Mouse (Mus musculus): ENCODE results near the gene Ing2.

GRCm38 (mm10) chr8:47660394-47660793 lies 15.0 kb downstream of the Ing2 start:
- TF ChIP-seq CTCF (IDR thresholded peaks at IDR 0.05; ENCODE audit: low read depth, low read length) (no peak), GATA1 (IDR thresholded peaks at IDR 0.05; ENCODE audit: borderline replicate concordance, low read length) (no peak), TAL1 (conservative IDR thresholded peaks at IDR 0.05; ENCODE audit: low read depth, low read length) (no peak), GATA2 (IDR thresholded peaks at IDR 0.05; ENCODE audit: borderline replicate concordance, low read depth, low read length) (no peak), POLR2AphosphoS5 (IDR thresholded peaks at IDR 0.05; ENCODE audit: insufficient replicate concordance, low read depth, low read length) (no peak)

Data from G1E (cell line).